Mouse (Mus musculus) lung, postnatal 25 days (tissue): ENCODE measurements around the gene Chka.

Source experiments
- DNase-seq: peaks from one replicate; pipeline ENCODE4 v3.0.0; 2022; ENCODE audit warnings: low spot score

Gene Chka

GRCm38 (mm10) chr19:3846676-3847604 is 4.6 kb upstream of the Chka start:
- DNase-seq, result no peak

- no peak for DNase-seq
Measured at GRCm38 (mm10) chr19:3847711-3848110, 3.9 kb upstream of the Chka start.

- no peak for DNase-seq
Measured at GRCm38 (mm10) chr19:3848207-3848808, 3.3 kb upstream of the Chka start.

- no peak for DNase-seq
Measured at GRCm38 (mm10) chr19:3849251-3849650, 2.3 kb upstream of the Chka start.

GRCm38 (mm10) chr19:3850076-3850475 is 1.5 kb upstream of the Chka start:
- DNase-seq, result no peak

- DNase-seq, result peak; percentile 44
Measured at GRCm38 (mm10) chr19:3850847-3851469, 615 bp upstream of the Chka start.

- peak; percentile 27 for DNase-seq
Measured at GRCm38 (mm10) chr19:3851979-3852681, 557 bp downstream of the Chka start.

GRCm38 (mm10) chr19:3853121-3853520 is 1.5 kb downstream of the Chka start:
- no peak for DNase-seq

- DNase-seq, result no peak
Measured at GRCm38 (mm10) chr19:3853891-3854290, 2.3 kb downstream of the Chka start.

GRCm38 (mm10) chr19:3855091-3855490 is 3.5 kb downstream of the Chka start:
- no peak for DNase-seq

- no peak for DNase-seq
Measured at GRCm38 (mm10) chr19:3855601-3856000, 4.0 kb downstream of the Chka start.

- DNase-seq, result no peak
Measured at GRCm38 (mm10) chr19:3857220-3857619, 5.6 kb downstream of the Chka start.

GRCm38 (mm10) chr19:3862713-3863112 is 11.1 kb downstream of the Chka start:
- DNase-seq, result no peak

GRCm38 (mm10) chr19:3864960-3865359 is 13.4 kb downstream of the Chka start:
- no peak for DNase-seq

- DNase-seq, result no peak
Measured at GRCm38 (mm10) chr19:3868290-3868689, 16.7 kb downstream of the Chka start.

GRCm38 (mm10) chr19:3871468-3871867 is 19.9 kb downstream of the Chka start:
- DNase-seq, result no peak

GRCm38 (mm10) chr19:3872373-3872772 is 20.8 kb downstream of the Chka start:
- DNase-seq, result no peak

GRCm38 (mm10) chr19:3875045-3875444 is 23.5 kb downstream of the Chka start:
- no peak for DNase-seq

- peak; percentile 36 for DNase-seq
Measured at GRCm38 (mm10) chr19:3880054-3880848, 28.7 kb downstream of the Chka start.

- DNase-seq, result no peak
Measured at GRCm38 (mm10) chr19:3882214-3882613, 30.6 kb downstream of the Chka start.

GRCm38 (mm10) chr19:3884325-3884990 is 32.9 kb downstream of the Chka start:
- no peak for DNase-seq
